Mouse (Mus musculus) C2C12 (cell line): ENCODE results near the gene Mta2.

Source experiments
- CEBPB ChIP-seq: IDR thresholded peaks from one replicate; pipeline ENCODE4 v1.6.1; 2011; ENCODE audit warnings: low read depth, mild to moderate bottlenecking, control low read depth, moderate library complexity
- CTCF ChIP-seq: IDR thresholded peaks from one replicate; pipeline ENCODE4 v1.5.1; 2011; ENCODE audit not compliant: control insufficient read depth, insufficient read depth, insufficient read length
- MAX ChIP-seq: IDR thresholded peaks from one replicate; pipeline ENCODE4 v1.6.1; 2011; ENCODE audit warnings: mild to moderate bottlenecking, control low read depth
- USF1 ChIP-seq: IDR thresholded peaks from one replicate; pipeline ENCODE4 v1.6.1; 2011; ENCODE audit warnings: low read depth, mild to moderate bottlenecking, control low read depth, moderate library complexity

DNA sequence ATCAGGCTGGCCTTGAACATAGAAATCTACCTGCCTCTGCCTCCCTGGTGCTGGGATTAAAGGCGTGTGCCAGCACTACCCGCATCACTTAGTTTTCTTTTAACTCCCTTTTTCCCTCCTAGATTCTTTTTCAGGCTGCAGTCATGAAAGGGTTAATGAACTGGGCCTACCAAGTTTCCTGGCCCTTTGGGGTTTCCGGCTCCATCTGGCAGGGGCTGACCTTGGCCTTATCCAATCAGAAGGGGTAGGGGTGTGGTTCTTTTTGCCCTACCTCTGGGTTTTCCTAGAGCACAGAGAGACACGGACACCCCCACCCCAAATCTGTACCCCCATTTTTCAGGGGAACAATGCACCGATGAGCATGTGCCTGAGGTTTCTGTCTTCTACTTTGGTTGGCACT is 3.1 kb downstream of the Mta2 start:
- TF ChIP-seq USF1 (no peak), CTCF (no peak), MAX (no peak), CEBPB (no peak)
